Comparison of ENCODE assay signal across 8 mouse cellular contexts in genomic region chr3:29036146-29036545, GRCm38 (mm10). TPM values are rescaled to one million over a fixed set of nuclear protein-coding genes. Genes with fewer than 3 reads are reported as not detected.
DNase-seq lines count a peak whose midpoint lies in the region; ATAC-seq and TF ChIP-seq lines count a peak whose summit lies in the region.

No protein-coding gene starts in this region.

- TF ChIP-seq POLR2A in heart, adult 2 months (IDR thresholded peaks at IDR 0.05; ENCODE audit: insufficient read depth, low read depth, low read length) = no peak
- no peak for TF ChIP-seq POLR2A in cortical plate, adult 2 months (IDR thresholded peaks at IDR 0.05; ENCODE audit: extremely low read depth, insufficient read depth, low read length)

- H3K9ac ChIP-seq in heart, adult 2 months (ENCODE audit: low read depth, low read length) = no peak overlapping the region
- no peak overlapping the region for H3K9ac ChIP-seq in heart, embryonic 11.5 days (ENCODE audit: low read depth, low read length)
- H3K9ac ChIP-seq in hindbrain, embryonic 13.5 days = no peak overlapping the region

- no peak for ATAC-seq in heart, embryonic 11.5 days (replicated peaks; ENCODE audit: insufficient number of reproducible peaks, low FRiP score, low TSS enrichment)
- ATAC-seq in hindbrain, embryonic 13.5 days (ENCODE audit: low FRiP score) = peak; percentile 71

- TF ChIP-seq CTCF in heart, adult 2 months (IDR thresholded peaks at IDR 0.05) = peak; percentile 75
- TF ChIP-seq CTCF in cortical plate, adult 2 months (IDR thresholded peaks at IDR 0.05; ENCODE audit: extremely low read depth, insufficient read depth, low read length) = peak; percentile 56; the same call in 1 of the 2 replicates

- H3K4me2 ChIP-seq in heart, embryonic 11.5 days = no peak overlapping the region
- H3K4me2 ChIP-seq in hindbrain, embryonic 13.5 days = no peak overlapping the region

- no peak for DNase-seq in heart, adult 2 months
- DNase-seq in ES-CJ7 (ENCODE audit: low read depth, low spot score) = peak; percentile 44
- DNase-seq in lung, postnatal 14 days = peak; percentile 44
- peak; percentile 21 for DNase-seq in telencephalon, adult 2 months (ENCODE audit: low read depth, low spot score)
- no peak for DNase-seq in natural killer cell, adult 2 months (ENCODE audit: low spot score in 2 of 2)

- no peaks in the 10 kb centered on the region for H3K36me3 ChIP-seq in heart, adult 2 months (ENCODE audit: control insufficient read depth, insufficient read depth, low read length)
- H3K36me3 ChIP-seq in heart, embryonic 11.5 days (ENCODE audit: control insufficient read depth, insufficient read depth, low read length) = no peaks in the 10 kb centered on the region
- H3K36me3 ChIP-seq in hindbrain, embryonic 13.5 days = no peaks in the 10 kb centered on the region

- H3K27ac ChIP-seq in heart, adult 2 months = no peak overlapping the region
- H3K27ac ChIP-seq in heart, embryonic 11.5 days (ENCODE audit: low read depth, low read length) = no peak overlapping the region
- no peak overlapping the region for H3K27ac ChIP-seq in cortical plate, adult 2 months (ENCODE audit: insufficient read depth, low read length)
- no peak overlapping the region for H3K27ac ChIP-seq in hindbrain, embryonic 13.5 days

- H3K79me2 ChIP-seq in heart, adult 2 months (replicated peaks; ENCODE audit: control insufficient read depth, insufficient read depth, low read length) = no peaks in the 10 kb centered on the region

- no peak for TF ChIP-seq EP300 in heart, adult 2 months (IDR thresholded peaks at IDR 0.05; ENCODE audit: insufficient read depth, low read depth, low read length)

- 3% methylated on average over 3 of the region's 3 CpGs for whole genome bisulfite sequencing in heart, adult 2 months
- WGBS in heart, embryonic 11.5 days (ENCODE audit: insufficient replicate concordance) = 2% methylated on average over 3 of the region's 3 CpGs
- WGBS in hindbrain, embryonic 13.5 days = 5% methylated on average over 3 of the region's 3 CpGs

- no peak overlapping the region for H3K4me3 ChIP-seq in heart, adult 2 months
- no peak overlapping the region for H3K4me3 ChIP-seq in heart, embryonic 11.5 days (ENCODE audit: low read depth, low read length)
- no peak overlapping the region for H3K4me3 ChIP-seq in cortical plate, adult 2 months (ENCODE audit: insufficient read depth, low read length)
- H3K4me3 ChIP-seq in hindbrain, embryonic 13.5 days = no peak overlapping the region

- H3K9me3 ChIP-seq in heart, embryonic 11.5 days (replicated peaks; ENCODE audit: control insufficient read depth, low read length) = no peaks in the 10 kb centered on the region
- H3K9me3 ChIP-seq in hindbrain, embryonic 13.5 days = no peaks in the 10 kb centered on the region

- H3K27me3 ChIP-seq in heart, adult 2 months (ENCODE audit: control insufficient read depth, insufficient read depth, low read length) = no peaks in the 10 kb centered on the region
- no peaks in the 10 kb centered on the region for H3K27me3 ChIP-seq in heart, embryonic 11.5 days (ENCODE audit: control insufficient read depth, insufficient read depth, low read length)
- H3K27me3 ChIP-seq in hindbrain, embryonic 13.5 days = peaks cover 6% of the 10 kb centered on the region; the same call in 1 of the 2 replicates

- no peaks in the 10 kb centered on the region for H3K4me1 ChIP-seq in heart, adult 2 months (ENCODE audit: control insufficient read depth, insufficient read depth, low read length)
- no peaks in the 10 kb centered on the region for H3K4me1 ChIP-seq in heart, embryonic 11.5 days (ENCODE audit: control insufficient read depth, insufficient read depth, low read length)
- no peaks in the 10 kb centered on the region for H3K4me1 ChIP-seq in cortical plate, adult 2 months (ENCODE audit: control insufficient read depth, insufficient read depth, low read length)
- H3K4me1 ChIP-seq in hindbrain, embryonic 13.5 days (replicated peaks) = 0 out of 2 replicates have a peak, but pooled peaks cover 4% of the 10 kb centered on the region

- intact Hi-C loops in heart, adult 2 months (cut with DNase I) = loop anchor here (5.0 kb wide), 1 partner anchor 691 kb away; no protein-coding TSS in a partner anchor

RNA-seq across cellular contexts. Expression of gene Egfem1, which starts 45.7 kb away (rescaled TPM):
- total RNA-seq in heart, adult 2 months (2021) = not detected
- 0.04 TPM in 1 of 2 replicates, not detected in the other for polyA plus RNA-seq in heart, adult 2 months (2012; rRNA removed)
- polyA plus RNA-seq in heart, embryonic 11.5 days (2014; fragmentation: Nextera tagmentation; extraction: Ambion mirVana) = 0.07 and 0.11 TPM in 2 replicates
- polyA plus RNA-seq in cortical plate, adult 2 months (2012; rRNA removed) = 12.9 and 15.1 TPM in 2 replicates
- polyA plus RNA-seq in hindbrain, embryonic 13.5 days (2015; fragmentation: Nextera tagmentation; extraction: Ambion mirVana) = 5.1 and 7.0 TPM in 2 replicates

Comparison
In these comparisons a context has a peak if more than half of its experiments do, and no peak if none do; other contexts are left out.
1. DNase-seq: peak in ES-CJ7 (single experiment), lung, postnatal 14 days (single experiment) and telencephalon, adult 2 months (single experiment); none in heart, adult 2 months (0 of 2) and natural killer cell, adult 2 months (0 of 2).